Mouse (Mus musculus): ENCODE measurements at regions not wholly inside any gene's neighbourhood (a gene's known extent, or its start where the extent isn't known, plus 50 kb on each side); places are given as distances from the start of the nearest gene placed in this dataset.

DNA sequence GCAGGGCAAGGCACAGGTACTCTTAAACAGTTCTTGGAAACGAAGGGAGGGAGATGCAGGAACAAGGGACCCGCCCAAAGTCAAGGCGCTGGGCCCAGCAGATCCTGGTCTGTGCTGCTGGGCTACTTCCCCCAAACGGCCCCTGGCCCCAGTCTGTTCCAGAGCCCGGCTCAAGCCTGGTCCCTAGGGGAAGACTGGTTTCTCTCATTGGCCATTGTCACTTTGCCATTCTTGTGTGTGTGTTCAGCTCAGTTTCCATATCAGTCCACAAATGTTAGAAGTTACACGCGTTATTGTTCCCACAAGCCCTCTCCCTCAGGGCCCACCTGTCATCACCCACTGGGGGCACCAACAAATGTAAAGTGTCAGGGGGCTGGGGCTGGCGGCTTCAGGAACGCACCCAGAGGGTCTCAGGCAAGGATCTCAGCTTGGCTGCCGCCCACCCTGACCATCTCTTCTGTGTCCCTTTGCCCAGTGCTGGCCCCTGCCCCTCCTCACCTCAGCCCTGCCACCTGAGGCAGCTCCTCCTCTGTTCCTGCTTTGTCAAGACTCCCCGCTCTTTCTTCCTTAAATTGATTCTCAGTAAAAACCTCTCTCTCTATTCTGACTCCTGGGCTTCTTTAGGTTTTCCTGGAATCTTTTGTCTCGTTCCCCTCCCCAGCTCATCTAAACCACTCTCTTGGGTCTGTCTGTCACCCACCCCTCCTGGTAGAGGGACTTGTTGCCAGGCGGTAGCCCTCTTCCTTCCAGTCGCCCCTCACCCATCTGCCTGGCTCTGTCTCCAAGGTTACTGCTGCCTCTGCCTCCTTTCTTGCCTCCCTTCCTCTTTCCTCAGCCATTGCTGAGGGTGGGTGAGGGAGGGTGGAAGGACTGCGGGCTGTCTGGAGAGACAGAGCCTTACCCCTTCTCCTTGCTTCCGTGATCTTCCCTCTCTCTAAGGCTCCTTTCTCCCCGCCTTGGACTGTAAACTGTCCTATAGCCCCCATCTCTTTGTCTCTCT, 69.2 kb upstream of the 4931429L15Rik start:
- DNase-seq (ENCODE audit: low spot score in 2 of 2) = no peak

DNA sequence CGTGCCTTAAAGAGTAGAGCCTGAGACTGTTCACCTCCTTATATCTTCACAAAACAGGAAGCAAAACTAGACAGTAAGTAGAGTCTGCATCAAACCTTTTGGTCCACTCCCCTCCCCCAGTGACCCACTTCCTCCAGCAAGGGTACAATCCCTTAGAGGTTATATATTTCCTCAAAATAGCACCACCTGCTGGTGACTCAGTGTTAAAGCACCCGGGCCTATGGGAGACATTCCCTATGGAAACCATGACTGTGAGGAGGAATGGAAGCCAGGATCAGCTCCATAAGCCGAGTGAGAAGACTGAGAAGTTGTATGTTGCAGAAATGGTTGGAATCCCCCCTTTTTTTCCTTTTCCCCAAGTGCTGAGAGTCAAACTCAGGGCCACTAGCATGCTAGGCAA, 66.5 kb upstream of the 4931429L15Rik start:
- no peak for DNase-seq (ENCODE audit: low spot score in 2 of 2)

DNA sequence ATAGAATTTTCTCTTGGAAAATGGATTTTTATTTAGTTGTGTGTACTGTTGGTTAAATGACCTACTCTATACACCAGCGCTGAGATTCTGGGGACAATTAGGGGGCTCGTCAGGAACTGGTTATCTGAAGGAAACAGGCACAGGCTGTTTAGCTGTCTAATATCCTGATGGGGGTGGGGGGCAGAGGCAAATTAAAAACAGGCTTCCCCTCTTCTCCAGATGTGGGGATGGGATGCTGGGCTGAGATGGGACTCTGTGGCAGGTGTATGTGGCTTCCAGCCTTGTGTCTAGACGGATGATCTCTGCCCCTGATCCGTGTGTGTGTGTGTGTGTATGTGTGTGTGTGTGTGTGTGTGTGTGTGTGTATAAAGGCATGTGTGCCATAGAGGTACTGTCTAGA, 61.6 kb upstream of the 4931429L15Rik start:
- DNase-seq (ENCODE audit: low spot score in 2 of 2) = no peak

DNA sequence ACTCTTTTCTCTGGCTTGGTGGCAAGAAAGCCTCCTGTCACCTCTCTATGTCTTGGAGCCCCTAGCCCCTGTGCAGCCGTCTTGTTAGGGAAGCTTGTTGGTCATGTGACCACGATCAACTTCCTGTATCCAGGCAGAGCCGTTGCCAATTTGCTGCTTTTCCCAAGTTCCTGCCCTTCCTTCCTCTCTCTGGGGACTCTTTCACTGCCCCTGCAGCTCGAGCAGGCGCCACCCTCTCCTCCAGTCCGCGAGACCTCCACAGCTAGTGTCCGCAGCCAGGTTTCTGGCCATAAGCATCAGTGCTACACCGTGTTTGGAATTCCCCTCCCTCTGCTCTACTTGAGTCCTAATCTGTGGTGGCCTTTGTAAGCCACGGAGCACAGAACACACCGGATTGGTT, 59.7 kb upstream of the 4931429L15Rik start:
- DNase-seq (ENCODE audit: low spot score in 2 of 2) = no peak

DNA sequence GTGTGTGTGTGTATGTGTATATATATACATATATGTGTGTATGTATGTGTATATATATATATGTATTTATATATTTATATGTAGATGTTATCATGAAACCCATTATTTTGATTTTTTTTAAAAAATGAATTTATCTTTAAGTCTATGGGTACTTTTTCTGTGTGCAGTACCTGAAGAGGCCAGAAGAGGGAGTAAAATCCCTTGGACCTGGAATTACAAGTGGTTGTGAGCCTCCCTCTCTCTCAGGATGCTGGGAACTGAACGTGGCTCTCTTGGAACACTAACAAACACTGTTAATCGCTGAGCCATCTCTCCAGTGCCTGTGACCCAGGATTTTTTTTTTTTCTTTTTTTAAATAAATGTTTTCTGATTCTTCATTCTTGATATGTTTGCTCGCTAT, 58.6 kb upstream of the 4931429L15Rik start:
- no peak for DNase-seq (ENCODE audit: low spot score in 2 of 2)
